Mouse (Mus musculus) frontal cortex, postnatal 36 days (tissue): ENCODE measurements around the gene Phc2.
"Not testable (repeated sequence)": the region's sequence is repeated elsewhere in the genome, so short reads cannot be mapped to it uniquely, and the experiment has no call there.

ENCODE experiments used
- DNase-seq, 2 experiments: peaks; one replicate each; pipeline ENCODE4 v3.0.0; 2022; ENCODE audit warnings: low spot score in 2 of 2

The Phc2 gene

DNA sequence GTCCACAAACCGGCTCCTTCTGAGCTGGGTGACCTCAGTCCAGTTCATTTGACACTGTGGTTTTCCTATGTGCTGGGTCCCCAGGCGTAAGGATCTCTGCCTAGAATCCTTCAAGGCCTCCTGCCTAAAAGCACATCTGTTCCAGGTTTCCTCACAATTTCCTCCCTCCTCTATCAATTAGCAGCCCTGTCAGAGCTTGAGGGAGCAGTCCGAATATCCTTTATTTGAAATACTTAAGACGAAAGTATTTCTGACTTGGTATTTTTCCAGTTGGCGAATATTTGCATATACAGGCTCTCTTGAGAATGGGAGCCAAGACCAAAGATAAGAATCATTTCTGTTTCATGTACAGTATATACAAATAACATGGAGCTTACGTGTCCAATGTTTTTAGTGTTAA, 8.6 kb upstream of the Phc2 start:
- DNase-seq = no peak

DNA sequence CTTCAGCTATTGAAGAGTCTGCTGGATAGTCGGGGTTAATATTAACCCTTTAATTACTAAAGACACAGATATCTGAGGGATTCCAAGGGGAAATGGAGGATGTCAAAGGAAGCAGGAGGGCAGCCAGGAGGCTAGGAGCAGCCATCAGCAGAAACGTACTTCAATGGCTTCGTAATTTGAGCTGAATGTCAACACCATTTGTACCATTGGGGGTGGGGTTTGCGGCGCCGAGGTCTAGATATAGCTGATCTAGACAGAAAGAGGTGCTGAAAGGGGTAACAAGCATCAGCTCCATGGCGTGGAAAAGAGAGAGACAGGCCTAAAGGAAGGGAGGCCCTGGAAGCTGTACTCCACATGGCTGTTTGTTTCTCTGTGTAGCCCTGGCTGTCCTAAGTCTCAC, 7.7 kb upstream of the Phc2 start:
- no peak for DNase-seq

DNA sequence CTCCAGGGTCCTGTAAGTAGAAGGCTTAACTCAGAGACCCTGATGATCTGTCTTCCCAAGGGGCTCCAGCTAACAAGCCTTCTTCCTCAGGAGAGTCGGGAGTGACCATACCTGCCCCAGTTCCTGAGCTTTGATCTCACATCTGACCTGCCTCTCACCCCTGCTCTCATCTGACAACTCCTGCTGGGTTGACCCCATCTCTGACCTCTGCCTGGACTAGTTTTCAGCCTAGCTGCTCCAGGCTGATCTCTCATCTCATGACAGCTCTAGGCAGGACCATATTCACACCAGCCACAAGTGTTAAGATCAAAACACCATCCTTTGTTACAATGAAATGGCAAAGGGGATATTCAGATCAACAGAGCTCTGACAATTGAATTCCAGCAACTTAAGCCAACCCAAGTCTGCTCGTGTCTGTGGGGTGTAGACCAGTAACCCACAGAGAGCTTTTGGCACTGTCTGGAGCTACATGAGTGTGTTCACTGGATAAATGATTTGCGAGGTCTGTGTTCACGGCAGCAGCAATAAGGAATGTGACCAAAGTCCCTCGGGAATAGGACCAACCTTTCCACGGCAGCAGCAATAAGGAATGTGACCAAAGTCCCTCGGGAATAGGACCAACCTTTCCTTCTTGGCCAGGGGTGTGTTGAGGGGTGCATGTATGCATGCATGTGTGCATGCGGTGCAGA, 5.8 kb upstream of the Phc2 start:
- DNase-seq = no peak

GRCm38 (mm10) chr4:128651530-128651929, 3.0 kb upstream of the Phc2 start:
- DNase-seq = no peak

DNA sequence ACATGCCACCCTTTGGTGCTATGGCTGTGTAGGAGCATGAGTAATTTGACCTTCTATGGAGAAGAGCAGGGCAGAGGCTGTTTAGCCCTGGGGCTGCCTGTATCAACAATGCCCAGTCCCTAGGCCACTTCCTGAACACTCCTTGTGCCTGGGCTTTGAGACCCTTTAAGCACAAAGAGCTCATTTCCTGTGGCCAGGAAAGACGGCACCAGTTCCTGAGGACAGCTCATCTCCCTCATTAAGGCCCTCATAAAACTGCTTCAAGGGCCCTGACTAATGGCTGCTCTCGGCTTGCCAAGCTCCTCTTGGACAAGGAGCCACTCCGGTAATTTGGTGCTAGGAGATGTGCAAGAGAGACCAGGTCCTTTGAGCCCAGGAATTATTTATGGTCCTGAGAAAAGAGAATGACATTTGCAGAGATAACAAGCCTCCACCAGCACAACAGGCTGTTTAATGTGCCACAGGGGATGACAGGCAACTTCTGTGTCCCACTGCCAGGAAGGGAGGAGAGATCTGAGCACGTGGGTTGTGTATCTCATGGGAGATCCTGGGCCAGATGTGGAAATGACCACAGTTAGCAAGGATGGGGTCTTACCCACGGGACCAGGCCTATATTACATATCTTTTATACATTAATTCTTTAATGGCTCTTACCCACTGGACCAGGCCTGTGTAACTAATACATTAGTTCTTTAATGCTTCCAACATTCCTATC, 1.8 kb upstream of the Phc2 start:
- DNase-seq = no peak

DNA sequence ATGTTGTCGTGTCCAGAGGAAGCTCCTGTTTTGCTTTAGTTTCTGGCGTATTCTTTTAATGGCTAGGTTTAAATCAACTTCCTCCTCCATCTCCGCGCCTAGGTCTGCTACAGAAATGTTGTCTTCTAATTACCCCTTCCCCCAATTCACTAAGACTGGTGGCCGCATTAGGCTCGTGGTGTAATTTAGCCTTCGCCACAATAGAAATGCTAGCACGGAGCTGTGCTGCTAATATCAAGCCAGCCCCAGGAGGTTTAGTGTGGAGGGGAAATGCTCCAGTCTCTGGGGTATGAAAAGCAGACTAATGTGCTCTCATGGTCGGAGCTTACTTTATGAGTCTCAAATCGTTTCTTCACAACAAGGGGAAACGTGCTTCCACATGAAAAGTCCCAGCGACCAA, 944 bp downstream of the Phc2 start:
- peak in 1 of 2 experiments; percentile 24 for DNase-seq

- DNase-seq = peak in 1 of 2 experiments; percentile 30
Observed at GRCm38 (mm10) chr4:128660196-128660595, 5.7 kb downstream of the Phc2 start.

DNA sequence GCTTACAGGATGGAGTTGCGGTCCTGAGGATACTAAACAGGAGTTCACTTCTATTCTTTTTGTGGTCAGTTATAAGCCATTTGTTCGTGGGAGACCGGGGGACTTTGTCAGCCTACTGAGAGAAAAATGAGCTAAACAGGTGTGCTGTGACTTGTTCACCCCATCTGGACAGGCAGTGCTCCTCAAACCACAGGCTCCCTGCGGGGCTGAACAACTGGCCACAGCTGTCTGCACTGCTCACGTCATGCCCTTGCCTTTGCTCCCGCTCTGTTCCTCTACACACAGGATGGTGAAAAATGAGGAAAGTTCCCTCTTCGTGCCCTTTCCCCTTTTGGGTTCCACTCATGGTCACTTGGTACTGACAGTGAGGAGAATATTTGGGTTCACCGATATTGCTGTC, 6.6 kb downstream of the Phc2 start:
- no peak for DNase-seq

- DNase-seq = no peak
Observed at GRCm38 (mm10) chr4:128664002-128664401, 9.5 kb downstream of the Phc2 start.

DNA sequence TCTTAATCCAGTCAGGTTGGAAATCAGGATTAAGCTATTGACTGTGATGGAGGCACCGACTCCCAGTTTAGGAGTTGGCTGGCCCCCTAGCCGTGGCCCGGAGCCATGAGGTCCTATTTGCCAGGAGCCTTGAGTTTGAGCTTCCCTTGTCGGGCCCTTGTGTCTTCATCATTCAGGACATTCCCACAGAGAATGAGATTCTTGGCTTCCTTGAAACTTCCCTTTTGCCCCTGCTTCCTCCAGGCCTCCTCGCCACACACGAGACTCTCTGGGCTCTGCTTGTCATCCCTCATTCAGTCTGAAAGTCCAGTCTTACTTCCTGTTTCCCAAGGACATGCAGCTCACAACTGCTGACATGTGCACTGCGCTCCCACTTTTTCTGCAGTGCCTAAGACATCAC, 11.9 kb downstream of the Phc2 start:
- not testable (repeated sequence) for DNase-seq

DNA sequence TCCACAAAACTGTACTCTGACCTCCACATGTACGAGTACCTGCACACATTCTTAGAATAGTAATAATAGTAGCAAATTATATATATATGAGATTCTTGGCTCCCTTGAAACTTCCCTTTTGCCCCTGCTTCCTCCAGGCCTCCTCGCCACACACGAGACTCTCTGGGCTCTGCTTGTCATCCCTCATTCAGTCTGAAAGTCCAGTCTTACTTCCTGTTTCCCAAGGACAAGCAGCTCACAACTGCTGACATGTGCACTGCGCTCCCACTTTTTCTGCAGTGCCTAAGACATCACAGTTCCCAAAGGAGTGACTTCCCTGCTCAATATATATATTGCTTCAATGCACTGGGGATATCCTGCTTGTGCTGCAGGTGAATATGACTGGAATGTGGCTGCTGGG, 12.7 kb downstream of the Phc2 start:
- DNase-seq = not testable (repeated sequence)

DNA sequence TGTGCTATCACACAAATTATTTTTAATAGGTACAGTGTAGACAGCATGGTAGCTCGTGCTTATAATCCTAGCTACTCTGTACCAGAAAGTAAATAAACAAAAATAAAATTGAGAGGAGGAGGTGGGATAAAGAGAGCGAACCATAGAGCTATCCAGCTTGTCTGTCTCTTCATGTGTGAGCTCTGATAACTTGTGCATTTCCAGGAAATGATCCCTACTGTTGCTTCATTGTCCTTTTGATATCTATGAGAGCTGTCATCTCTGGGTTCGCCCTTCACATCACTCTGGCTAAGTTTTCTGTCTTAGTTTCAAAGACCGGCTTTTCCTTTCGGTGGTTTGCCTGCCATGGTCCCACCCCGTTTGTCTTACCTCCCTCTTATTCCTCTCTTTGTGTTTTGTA, 14.7 kb downstream of the Phc2 start:
- no peak for DNase-seq

DNA sequence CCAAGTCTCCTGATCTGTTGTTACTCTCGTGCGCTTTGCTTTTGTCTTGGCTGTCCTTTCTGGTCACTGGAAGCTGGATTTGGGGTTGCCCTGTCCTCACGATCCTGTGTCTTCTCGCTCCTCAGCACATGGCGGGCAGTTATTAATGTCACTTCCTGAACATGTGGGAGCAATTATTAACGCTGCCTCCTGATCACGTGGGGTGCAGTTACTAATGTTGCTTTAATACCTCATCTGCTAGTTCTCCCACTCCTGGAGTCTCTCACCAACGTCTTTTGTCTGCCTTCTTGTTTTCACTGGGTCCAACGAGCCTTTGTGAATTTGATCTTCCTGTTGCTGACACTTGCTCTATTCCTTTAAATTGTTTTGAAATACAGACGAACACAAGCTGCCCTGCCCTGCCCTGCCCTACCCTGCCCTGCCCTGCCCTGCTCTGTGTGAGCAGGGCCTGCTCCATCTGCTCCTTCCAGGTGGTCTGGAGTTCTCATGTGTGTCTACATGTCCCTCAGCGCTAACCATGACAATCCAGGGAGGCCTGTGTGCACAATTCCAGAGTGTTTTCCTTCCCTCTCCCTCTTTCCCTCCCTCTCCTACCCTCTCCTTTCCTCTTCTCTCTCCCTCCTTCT, 16.2 kb downstream of the Phc2 start:
- no peak for DNase-seq

GRCm38 (mm10) chr4:128672494-128672893, 18.0 kb downstream of the Phc2 start:
- DNase-seq = no peak

DNA sequence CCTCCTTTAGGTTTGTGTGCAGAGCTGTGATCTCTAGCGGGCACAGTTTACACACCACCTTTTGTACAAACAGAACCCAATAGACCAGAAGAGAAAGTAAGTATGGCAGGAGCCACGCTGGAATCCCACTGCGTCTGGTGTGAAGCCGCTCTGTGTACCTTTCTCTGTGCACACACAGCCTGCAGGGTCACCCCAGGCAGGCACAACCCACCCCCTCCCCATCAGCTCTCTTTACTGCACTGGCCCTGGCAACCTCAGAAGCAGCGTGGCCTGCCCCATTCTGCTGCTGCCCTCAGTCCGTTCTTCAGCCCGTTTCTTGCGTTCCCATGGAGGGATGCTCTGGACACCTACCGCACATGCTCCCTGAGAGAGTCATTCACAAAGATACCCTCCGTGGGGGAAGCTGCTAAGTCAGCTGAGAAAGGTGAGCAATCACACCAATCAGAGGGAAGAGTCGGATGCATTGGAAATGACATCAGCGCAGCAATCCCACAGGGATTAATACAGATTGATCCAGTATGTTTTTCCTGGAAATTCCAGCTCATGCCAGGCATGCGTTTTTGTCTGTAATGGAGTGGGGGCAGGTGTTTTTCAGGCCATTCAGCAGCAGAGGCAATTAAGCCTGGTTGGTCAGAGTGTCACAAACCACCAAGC, 24.2 kb downstream of the Phc2 start:
- DNase-seq = no peak

DNA sequence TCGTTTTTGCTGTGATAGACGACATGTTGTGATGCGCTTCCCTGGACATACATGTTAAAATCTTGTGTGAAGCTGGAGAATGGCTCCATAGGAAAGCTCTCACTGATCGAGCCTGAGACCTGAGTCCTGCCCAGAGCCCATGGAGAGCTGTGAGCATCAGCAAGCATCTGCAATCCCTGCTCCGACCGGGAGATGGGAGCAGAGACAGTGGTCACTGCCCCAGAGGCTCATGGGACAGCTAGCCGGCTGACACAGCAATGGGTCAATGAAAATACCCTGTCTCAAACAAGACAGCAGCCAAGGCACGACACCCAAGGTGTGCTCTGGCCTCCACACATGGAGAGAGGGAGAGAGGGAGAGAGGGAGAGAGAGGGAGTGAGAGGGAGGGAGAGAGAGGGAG, 26.6 kb downstream of the Phc2 start:
- DNase-seq = no peak

DNA sequence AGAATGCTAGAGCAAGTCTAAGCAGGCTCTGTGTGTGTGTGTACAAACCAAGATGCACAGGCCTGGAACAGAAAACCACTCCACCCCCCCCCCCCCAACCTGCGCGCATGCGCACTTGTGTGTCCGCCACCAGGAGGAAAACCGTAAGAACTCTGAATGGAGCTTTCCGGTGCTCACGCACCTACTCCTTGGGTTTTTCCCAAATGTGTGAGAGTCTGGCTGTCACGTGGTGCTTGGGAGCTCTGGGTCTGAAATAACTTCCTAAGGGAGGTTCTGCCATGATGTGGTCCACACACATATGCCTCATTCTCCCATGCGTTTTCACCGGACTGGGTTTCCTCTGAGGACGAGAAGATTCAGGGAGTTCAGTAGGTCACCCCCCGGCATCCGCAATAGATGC, 27.8 kb downstream of the Phc2 start:
- no peak for DNase-seq

GRCm38 (mm10) chr4:128683706-128684105, 29.2 kb downstream of the Phc2 start:
- DNase-seq = no peak

GRCm38 (mm10) chr4:128684108-128684507, 29.6 kb downstream of the Phc2 start:
- no peak for DNase-seq

- peak in 1 of 2 experiments; percentile 39 for DNase-seq
Observed at GRCm38 (mm10) chr4:128688513-128688913, 34.0 kb downstream of the Phc2 start.

DNA sequence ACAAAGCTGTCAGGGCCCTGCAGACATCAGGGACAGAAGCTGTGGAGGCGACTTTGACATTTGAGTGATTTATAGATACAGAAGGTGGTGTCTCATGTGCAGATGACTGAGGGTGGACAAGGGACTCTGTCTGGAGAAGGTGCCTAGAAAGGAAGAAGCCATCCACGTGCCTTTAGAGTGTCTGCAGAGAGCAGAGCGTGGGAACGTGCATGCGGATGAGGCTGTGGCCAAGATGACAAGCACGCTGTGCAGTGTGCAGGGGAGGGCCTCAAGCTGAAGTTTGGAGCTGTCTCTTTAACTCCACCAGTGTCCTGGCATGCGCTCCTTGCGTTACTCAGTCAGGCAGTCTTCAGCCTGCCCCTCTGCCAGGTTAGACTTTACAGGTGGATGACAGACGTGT, 34.5 kb downstream of the Phc2 start:
- peak; percentile 63 to 82 for DNase-seq

- no peak for DNase-seq
Observed at GRCm38 (mm10) chr4:128689739-128690304, 35.3 kb downstream of the Phc2 start.
